Mouse (Mus musculus) ovary, postnatal 36 days (tissue): Measurements from ENCODE around the gene Cept1.
"Not testable (repeated sequence)": the region's sequence is repeated elsewhere in the genome, so short reads cannot be mapped to it uniquely, and the experiment has no call there.

Experiments used
- DNase-seq: peaks from one replicate; pipeline ENCODE4 v3.0.0; 2022; ENCODE audit warnings: low spot score, mixed read lengths

The Cept1 gene

DNA sequence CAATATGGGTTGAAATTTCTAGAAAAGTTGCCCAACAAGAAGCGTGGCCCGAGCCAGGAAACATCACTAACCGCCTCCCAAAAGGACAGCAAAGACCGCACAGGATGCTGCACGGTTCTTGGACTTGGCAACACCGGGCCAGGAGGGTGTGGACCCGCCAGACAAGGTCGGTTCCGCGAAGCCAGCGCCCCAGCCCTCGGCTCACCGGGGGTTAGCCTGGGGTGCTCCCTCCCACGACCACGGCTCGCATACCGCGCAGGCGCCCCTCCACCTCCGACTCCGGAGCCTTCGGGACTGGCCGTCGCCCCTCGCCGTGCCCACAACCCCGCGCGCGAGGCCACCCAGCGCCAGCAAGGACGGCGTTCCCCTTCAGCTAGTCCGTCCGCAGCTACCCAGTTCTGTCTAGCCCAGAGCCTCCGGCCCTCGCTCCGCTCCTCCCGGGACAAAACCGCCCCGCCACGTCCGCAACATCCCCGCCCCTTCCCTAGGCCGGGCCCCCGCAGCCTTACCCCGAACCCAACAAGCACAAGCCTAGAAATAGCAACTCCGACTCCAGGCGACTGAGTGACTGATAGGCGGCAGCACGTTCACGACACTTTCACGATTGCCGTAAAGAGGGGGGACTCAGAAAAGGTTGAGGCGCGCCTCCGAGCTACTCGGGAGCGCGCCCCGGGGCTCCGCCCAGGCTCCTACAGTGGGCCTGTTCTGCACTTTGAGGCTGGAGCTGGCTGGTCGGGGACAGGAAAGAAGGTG is at the start of gene Cept1, which contains the start of gene Dram2:
Gene Cept1, minus strand, starts transcription at position 632 of the 753 bp plus-strand sequence.
Gene Dram2, plus strand, starts transcription at position 628 of the 753 bp plus-strand sequence.
- peak; percentile 88 for DNase-seq

DNA sequence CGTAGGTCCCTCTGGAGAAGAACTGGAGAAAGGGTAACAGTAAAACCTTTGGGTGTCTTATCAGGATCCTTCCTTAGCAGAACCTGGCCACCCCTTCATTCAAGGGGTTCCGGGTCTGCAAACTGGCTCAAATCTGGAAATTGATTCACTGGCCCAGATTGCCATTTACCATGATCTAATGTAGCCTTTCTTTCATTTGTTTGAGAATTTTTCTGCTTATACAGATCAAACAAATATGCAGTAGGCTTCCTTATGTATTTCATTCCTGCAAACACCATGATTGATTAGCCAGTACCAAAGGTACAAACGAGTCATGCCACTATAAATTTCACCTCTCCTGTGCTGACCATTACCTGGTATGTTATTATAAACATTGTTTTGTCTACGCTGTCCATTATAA is 46.0 kb upstream of the Cept1 start:
- DNase-seq = not testable (repeated sequence)

DNA sequence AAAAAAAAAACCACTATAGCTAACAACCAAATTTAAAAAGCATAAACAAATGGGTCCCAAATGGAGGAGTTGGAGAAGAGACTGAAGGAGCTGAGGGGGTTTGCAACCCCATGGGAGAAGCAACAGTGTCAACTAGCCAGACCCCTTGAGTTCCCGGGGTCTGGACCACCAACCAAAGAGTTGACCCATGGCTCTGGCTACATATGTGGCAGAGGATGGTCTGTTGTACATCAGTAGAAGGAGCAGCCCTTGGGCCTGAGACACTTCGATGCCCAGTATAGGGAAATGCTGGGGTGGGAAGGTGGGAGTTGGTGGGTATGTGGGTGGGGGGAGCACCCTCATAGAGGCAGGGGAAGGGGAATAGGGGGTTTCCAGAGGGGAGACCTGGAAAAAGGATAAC is 31.7 kb upstream of the Cept1 start:
- no peak for DNase-seq

DNA sequence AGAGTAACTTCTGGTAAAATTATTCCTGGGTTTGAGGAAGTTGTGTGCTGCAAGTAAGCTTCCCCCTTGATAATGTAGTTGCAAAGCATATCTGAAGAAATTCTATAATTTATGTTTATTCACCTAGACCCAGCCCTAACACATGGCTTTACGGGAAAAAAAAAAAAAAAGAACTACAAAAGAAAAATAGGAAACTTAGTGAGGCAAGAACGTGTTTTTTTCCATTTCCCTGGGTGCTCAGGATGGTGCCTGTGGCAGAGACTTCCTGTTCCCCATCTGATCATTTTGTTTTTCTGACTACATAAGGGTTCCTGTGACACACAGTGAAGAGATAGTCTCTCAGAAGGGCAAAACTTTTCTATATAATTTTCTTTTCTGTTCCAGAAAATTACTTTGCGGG is 25.6 kb upstream of the Cept1 start:
- no peak for DNase-seq

DNA sequence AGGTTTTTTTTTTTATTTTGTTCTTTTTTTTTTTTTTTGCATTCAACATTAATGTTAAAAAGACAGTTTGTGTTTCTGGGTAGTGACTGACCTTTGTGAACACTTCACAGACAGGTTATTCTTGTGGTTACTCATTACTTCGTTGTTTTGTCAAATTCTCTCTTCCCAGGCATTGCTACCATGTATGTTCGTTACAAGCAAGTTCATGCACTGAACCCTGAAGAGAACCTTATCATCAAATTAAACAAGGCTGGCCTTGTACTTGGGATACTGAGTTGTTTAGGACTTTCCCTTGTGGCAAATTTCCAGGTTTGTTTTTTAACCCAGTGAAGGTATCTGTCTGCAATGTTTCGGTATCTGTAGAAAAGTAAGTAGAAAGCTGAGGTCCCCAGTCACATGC is 18.3 kb upstream of the Cept1 start:
- DNase-seq = no peak

DNA sequence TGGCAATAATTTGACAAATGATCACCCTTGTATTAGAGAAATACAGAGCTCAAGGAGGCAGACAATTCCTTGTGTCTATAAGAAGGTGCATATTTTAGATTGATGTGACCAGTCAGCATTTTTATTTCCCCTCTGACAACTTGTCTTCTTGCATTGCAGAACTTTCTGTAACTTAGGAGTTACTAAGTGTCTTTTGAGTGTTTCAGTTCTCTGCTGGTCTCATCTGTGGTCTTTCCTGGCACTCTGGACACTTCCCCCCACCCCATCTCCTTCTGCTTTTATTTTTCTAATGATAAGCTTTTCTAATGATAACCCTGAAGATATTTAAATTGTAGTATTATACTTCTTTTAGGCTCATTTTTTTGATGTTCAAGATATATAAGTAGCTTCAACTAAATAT is 10.7 kb upstream of the Cept1 start:
- DNase-seq = no peak

DNA sequence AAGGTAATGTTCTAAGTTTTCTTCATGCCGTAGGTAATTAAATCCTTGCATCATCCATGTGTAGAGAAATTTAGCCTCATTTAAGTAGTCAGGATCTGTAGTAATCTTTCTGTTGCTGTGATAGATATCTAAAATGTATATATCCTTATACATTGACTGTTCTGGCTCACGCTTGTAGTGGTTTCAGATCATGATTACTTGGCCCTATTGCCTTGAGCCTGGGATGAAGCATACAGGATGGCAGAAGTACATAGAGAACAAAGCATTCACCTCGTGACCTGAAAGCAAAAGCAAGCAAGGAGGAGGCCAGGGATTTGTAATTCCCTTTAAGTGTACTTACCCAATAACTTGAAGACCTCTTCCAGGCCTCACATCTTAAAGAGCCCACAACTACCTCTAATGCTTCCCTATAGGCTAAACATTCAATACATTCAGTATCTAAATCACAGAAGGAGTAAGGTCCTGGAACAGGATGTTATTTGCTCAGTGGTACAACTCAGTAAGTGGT is 8.2 kb upstream of the Cept1 start:
- DNase-seq = no peak

DNA sequence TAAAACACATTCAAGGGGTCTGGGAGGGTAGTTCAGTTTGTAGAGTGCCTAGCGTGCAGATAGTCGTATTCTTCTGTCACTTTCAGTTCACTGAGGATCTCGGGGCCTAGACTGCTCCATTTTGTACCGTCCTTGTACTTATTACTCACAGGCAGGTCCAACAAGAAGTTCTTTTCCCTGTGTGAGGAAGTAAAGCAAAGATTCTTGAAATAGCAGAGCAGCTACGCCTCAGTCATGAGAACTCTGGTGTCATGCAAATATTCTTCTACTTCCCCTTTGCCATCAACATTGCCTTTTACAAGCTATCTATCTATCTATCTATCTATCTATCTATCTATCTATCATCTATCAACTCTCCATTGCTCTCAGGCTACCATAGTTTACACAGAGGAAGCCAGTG is 5.8 kb upstream of the Cept1 start:
- no peak for DNase-seq

DNA sequence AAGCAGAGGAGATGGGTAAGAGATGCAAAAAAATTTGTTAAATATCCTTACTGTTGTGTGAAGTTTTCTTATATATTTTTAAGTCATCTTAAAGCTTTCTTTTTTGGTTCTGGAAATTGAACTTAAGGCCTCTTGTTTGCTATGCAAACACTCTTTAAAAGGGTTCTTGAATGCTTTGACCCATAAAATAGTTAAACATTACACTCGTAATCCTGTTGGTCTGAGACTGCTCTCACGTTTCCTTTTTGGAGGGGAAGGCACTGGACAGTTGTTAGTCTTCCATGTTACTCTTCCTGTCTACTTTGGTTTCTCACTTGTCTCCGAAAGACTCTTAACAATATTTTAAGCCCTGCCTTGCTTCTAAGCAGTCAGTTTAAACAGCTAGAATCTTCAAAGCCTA is 1.4 kb upstream of the Cept1 start:
- DNase-seq = no peak

DNA sequence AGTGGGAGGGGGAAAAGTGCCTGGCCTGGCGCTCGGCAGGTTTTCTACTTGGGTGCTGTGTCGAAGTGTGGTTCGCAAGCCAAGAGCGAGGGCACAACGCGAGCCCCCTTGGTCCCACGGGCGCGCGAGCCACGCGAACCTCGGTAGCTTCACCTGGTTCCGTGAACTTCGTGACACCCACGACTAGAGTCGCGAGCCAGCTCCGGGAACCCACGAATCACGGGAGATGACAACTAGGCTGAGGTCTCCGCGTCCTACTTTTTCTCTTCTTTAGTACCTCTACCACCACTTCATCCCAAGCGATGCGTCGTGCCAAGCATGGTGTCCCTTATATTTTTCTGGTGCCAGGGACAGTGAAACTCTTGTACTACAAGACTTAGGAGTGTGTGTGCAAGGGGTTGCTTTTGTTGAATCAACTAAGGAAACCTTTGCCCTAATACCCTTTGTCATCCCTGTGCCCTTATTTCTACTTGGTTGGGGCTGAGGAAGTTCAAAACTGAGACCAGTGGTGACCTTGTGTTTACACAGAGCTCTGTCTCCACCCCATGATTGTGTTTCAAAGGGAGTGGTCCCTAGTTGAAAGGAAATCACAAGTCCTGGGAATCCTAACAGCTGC is 430 bp upstream of the Cept1 start:
- no peak for DNase-seq

DNA sequence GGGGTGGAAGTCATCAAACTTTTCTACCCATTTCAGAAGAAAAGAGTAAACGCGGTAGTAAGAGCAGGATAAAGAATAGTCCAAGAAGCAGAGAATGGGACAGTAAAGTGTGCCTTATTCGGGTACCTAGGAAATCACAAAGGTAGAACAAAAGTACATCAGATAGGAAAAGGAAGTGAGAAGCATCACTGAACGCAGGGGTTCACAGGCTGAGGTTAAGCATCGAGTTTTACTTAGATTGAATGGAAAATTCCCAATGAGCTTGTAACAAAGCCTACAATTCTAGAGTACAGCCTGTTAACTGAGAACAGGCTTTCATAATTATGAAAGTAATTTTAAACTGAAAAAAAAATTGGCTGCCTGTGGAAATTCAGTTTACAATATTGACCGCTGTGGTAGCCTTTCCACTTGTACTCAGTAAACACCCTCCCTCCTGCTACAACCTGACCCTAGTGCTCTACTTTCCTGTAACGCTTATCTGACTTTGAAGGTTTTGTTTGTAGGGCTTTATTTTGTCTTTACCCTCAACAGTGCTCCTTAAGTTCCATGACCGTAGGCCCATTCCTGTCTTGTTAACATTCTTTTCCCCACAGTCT is 2.8 kb downstream of the Cept1 start:
- no peak for DNase-seq

DNA sequence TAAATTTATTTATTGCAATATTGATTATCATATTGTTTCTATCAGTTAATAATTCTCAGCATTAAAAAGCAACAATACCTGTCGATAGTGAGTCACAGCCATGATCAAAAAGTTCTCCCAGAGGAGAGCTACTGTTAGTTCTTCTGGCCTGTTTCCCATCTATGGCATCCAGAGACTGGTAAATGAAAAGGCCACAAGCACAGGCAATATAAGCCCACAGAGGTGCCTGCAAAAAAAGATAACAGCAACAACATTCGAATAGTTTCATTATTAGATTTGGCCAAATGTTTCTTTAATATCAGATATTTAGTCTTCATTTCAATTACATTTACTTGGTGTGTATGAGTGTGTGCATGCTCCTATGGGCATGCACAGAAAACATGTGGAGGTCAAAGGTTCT is 14.3 kb downstream of the Cept1 start:
- DNase-seq = no peak

DNA sequence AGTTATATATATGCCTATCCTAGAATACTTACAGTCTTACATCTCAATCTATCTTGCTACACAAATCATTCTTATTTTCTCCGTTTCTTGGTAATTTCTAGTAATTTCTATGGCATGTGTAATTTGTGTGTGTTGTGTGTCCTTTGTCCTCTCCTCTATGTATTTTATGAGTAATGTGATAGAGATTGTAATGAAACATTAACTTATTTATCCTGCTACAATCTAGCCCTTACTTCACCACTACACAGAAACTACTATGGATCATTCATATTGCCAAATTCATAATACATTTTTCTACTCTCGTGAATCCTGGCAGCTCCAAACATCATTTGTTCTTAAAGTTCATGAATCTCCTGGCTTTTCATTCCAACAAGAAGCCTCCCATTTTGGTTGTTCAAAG is 19.6 kb downstream of the Cept1 start:
- no peak for DNase-seq

DNA sequence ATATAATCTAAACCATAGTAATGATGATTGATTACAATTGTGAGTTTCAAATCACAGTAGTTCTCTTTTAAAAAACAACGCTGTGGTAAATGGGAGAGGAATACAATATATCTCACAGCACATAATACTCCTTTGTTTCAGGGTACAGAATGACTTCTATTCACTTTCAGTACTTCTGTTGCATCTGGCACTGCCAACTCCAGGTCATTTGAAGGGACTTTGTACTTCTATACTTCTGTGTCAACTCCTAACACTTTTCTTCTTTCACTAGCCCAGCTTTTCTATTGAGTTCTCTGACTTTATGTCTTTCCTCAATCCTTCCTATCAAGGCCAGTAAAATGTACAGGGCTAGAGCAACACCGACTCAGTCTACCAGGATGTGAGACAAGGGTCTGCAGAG is 21.2 kb downstream of the Cept1 start:
- no peak for DNase-seq

DNA sequence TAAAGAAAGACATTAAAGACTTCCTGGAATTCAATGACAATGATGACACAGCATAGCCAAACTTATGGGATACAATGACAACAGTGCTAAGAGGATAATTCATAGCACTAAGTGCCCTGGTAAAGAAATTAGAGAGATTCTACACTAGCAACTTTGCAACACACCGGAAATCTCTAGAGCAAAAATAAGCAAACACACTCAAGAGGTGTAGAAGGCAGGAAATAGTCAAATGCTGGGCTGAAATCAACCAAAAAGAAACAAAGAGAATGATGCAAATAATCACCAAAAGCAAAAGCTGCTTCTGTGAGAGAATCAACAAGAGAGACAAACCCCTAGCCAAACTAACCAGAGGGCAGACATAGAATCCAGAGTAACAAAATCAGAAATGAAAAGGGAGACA is 24.9 kb downstream of the Cept1 start:
- no peak for DNase-seq

DNA sequence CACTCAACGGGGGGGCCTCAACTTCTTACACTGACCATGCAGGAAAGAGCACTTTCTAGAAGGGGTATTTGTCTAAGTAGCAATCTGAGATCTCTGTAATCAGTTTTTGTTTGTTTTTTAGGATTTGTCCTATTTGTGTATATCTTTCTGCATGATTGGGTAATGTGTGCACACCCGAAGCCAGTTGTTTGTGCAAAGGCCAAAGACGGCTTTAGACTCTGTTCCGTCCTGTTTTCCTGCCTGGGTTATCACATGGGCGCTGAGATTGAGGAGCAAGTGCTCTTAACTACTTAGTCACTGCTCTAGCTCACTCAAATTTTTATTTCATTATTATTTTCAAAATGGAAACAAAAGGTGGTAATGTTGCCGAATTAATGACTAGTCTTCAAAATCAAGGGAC is 32.6 kb downstream of the Cept1 start:
- DNase-seq = no peak

DNA sequence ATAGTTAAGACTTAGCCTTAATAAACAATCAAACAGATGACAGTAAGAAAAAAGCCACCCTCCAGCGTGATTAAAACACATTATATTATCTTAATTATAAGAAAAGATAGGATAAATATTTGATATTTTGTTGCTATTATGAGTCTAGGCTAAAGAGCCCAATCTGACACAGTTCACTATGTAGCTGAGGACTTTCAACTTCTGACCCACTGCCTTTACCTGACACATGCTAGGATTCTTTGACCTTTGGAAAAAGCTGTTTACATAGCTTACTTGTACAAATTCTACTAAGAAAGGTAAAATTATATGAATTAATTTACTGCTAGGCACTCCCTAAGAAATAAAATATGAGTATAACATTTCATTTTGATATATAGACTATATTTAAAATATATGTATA is 36.9 kb downstream of the Cept1 start:
- DNase-seq = no peak

DNA sequence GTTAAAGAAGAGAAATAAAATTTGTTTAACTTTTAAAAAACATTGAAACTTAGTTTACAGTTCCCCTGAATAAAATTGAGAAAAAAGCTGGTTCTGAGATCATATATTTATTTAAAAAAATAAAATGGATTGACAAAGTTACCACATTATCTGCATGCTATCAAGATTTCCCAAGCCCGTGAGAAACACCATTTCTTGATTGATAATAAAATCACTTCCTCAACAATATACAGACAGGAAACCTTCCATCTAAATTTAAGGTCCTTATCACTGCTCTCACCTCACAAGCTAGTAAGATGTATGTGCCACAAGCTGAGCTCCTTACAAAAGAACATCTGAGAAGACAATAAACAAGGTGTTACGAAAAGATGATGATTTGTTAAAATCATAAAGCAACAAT is 44.7 kb downstream of the Cept1 start:
- no peak for DNase-seq

DNA sequence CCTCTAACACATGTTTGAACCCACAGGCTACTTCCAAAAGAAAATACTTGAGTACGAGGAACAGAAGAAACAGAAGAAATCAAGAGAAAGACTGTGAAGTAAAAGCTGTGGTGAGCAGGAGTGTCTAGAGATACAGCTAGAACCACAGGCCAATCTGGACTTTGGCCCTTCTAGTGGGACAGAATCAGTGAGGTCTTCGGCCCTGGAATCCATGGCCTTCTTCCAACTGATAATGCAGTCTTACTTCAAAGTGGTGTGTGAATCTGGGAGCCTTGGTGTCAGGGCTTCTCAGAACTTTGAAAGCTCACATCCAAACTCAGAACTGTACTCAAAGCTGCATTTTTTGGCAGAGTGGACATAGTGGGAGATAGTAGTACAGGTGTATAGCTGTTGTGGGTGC is 47.1 kb downstream of the Cept1 start:
- DNase-seq = no peak

DNA sequence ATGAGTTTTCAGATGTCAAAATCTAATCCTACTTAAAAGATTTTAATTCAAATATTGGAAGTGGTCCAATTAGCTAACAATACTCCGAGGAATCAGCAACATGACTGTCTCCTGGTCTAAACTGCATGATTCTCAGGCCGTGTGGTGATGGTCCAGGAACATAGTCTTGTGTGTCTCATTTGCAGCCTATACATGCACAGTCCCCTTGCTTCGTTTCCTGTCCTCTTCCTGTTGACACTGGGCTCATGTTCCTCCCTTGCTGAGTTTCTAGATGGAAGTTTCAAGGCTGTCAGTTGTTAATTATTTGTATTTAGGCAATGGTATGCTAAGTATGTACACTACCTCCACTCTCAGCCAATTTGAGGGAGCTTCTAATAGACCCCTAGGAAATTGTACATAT is 50.6 kb downstream of the Cept1 start:
- DNase-seq = no peak

DNA sequence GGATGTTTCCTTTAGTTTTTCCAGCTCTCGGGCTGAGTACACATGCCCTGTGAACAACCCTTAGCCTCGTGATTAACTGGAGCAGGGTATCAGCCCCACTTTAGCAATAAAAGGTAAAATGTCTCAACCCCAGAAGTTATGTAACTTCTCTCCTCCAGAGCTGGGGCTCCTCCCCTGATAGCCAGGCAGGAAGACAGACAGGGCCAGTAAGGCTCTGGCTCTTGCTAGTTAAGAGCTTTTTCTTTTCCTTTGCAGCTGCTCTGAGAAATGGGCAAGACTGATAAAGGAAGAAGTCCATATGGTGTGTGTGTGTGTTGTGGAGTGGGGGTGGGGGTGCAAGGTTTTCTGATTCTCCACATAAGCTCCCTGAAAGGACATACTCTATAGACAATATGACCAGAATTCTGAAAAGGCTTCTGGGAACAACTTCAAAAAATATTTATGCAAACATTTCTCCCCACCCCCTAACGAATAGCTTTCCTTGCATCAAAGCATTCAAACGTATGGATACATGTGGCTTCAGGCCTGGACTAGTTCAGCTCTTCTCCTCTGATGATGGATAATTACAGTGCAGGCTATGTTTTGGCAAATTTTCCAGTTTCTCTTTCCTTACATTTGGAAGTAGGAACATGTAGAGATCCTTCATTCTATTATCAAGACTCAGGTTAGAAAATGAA is 51.4 kb downstream of the Cept1 start:
- DNase-seq = no peak

DNA sequence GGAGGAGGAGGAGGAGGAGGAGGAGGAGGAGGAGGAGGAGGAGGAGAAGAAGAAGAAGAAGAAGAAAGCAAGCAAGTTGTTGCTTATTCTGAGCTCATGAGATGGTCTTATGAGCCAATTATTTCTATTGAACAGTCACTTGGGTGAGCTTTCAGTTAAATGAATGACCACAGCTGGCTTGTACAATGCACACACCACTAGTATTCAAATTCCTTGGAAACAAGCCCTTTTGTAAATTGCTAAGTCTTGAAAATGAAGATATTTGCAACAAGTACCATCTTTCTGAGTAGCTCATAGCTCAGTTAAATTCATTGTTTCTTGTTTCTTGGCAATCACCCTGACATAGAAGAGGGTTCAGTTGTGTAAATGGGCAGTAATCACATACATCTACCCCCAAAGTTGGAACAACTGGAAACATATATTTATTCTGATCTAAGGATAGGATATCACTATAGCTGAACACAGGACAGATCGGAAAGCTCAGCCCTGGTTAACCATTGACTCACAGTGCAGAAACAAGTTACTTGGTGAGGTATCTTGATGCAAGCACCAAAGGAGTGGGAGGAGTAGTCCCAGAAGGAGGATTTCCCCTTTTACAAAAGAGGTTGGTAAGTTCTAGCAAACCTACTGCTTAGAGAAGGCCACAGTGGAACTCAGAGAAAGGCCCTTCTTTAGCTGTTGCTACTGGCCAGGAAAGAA is 52.1 kb downstream of the Cept1 start:
- DNase-seq = no peak
